Mouse (Mus musculus) gastrocnemius, postnatal 10 days (tissue): Measurements from ENCODE around the gene Sele. TPM values are rescaled to one million over a fixed set of nuclear protein-coding genes. Genes with fewer than 3 reads are reported as not detected.
A peak's percentile ranks its signal among the peaks of the same experiment; 100 is the strongest.
"Not testable (repeated sequence)": the region's sequence is repeated elsewhere in the genome, so short reads cannot be mapped to it uniquely, and the experiment has no call there.

Source experiments
- DNase-seq: peaks from one replicate; pipeline ENCODE4 v3.0.0; 2021; ENCODE audit warnings: mixed read lengths
- long read RNA-seq, 2 experiments: library from polyadenylated mRNA; stranded (forward); transcript quantifications; one replicate each; pipeline ENCODE4 v2.0.0; 2021
- total RNA-seq, 2 experiments: library from RNA; stranded (reverse); gene quantifications; 2 replicates each; pipeline ENCODE4 v1.2.3; 2021

Sele gene
- total RNA-seq, result not detected
- long read RNA-seq, experiment 1, result 0 reads
- long read RNA-seq, experiment 2, result 0 reads

GRCm38 (mm10) chr1:164047934-164048333 is at the start of gene Sele:
Gene Sele (plus strand): TSS chr1:164048234.
- DNase-seq, result no peak

GRCm38 (mm10) chr1:164001831-164002452 is 46.1 kb upstream of the Sele start:
- DNase-seq, result no peak

DNA sequence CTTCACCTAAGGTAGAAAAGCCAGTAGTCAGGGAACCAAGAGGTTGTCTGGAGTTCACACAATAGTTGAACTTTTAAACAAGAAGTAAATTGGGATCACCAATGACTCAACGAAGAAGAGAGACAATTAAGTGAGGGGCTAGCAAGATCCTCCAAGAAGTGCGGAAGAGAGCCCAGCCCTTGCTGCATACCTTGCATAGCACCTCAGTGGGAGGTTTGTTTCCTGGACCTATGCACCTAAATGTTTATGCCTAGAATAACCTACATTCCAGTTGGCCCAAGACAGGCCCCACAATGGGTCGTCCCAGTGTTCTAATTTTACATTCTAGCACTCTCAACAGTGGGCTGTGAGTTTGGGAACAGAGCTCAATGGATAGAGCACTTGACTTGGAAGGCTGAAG is 43.7 kb upstream of the Sele start:
- DNase-seq, result no peak

GRCm38 (mm10) chr1:164009235-164009634 is 38.8 kb upstream of the Sele start:
- peak; percentile 9 for DNase-seq

DNA sequence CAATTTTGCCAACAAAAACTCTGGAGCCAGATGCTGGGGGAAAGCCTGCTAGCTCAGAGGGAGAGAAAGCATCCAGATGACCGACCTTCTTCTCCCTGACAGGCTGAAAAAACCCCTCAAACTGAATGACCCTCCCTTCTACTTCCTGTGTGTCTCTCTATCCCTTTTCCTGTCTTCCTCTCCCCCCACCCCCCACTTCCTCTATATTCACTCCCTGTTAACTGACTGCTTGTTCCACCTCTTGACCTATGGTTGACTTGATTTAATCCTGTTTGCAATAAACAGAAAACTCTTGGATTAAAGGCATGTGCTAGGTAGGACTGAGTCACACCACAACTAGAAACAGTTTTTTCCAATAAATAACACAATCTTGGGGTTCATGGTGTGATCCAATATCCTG is 33.4 kb upstream of the Sele start:
- DNase-seq, result no peak

- DNase-seq, result no peak
These were observed 29.7 kb upstream of the Sele start for GRCm38 (mm10) chr1:164018221-164018896.

- no peak for DNase-seq
These were observed 28.2 kb upstream of the Sele start for GRCm38 (mm10) chr1:164019789-164020188.

DNA sequence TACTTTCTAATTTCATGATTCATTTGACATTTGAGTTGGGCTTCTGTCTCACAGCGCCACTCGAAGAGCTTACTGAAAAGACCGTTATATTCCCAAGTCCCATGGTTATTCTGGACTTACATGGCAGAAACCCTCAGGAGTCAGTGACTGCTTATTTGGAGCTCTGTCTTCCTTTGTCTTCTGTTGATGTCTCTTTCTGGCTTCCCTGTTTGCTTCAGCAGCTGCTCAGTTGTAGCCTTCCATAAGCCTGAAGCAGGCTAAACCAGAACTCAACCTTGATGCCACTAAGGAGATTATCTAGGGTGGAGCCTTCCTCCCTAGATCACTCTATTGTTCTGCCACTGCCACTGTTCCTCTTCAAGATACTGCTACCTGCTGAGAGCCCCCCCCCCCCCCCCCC is 27.3 kb upstream of the Sele start:
- DNase-seq, result not testable (repeated sequence)

- not testable (repeated sequence) for DNase-seq
These were observed 25.9 kb upstream of the Sele start for GRCm38 (mm10) chr1:164022106-164022505.

DNA sequence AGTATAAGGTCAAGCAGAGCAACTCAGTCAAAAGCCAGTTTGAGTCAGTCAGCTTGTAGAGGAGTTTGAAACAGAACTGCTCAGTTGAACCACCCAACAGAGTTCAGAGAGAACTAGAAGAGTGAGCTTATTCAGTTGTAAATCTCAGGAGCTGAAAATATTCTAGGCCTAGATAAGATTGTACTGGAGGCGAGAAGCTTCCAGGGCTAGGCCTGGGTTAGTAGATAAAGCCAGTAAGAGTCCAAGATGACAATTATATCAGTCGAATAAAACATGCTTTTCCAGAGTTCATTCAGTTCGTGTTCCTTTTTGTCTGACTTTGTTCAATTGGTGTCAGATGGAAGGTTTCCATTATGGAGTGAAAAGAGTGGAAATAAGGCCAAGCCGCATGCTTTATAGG is 22.3 kb upstream of the Sele start:
- DNase-seq, result no peak

DNA sequence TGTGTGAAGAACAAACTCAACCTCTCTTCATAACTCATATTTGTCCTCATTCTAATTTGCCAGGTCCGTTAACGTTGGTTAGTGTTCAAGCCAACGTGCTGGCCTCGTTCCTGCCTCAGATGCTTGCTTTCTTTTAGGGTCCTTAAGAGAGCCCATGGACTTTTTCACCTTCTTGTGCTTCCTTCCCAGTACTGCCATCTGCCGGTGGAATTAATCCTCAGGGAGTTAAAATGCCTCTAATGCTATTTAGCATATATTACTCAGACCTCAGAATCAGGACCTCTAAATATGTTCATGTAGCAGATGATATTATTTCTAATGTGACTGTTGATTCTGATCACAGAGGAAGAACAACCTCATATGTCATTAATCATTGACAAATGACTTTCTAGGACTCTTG is 20.6 kb upstream of the Sele start:
- no peak for DNase-seq

DNA sequence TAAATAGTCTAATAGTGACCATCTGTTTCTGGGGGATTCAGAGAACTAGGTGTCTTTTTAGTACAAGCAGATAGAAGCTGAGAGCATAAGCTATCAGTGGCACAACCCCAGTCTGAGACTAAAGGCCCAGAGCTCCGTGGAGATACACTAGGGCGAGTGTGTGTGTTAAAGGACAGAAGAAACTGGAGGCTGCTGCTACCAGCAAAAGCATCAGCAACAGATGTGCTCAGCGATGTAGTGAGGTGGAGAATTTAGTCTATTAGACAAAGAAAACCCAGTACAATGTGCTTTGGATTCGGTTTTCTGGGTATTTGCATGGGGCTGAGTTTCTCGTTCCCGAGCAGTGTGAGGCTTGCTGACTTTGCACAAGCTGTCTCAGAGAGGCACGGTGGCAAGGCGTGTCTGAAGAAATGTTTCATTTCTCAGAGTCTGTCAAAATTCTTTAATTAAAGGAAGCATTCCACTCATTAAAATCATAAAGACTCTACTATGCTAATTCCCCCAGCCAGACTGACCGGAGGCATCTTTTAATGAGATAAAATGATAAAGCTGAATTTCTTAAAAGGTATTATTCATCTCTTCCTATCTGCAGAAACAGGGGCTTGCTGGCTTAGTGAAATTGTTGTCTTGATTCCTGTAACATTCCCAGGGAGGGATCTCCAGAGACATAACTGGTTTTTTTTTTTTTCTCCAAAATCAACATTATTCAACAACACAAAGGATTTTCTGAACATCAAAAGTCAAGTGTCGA is 7.5 kb upstream of the Sele start:
- DNase-seq, result no peak

- no peak for DNase-seq
These were observed 4.5 kb upstream of the Sele start for GRCm38 (mm10) chr1:164043549-164043948.

GRCm38 (mm10) chr1:164053561-164053960 is 5.5 kb downstream of the Sele start:
- DNase-seq, result no peak

GRCm38 (mm10) chr1:164054800-164055199 is 6.8 kb downstream of the Sele start:
- no peak for DNase-seq

DNA sequence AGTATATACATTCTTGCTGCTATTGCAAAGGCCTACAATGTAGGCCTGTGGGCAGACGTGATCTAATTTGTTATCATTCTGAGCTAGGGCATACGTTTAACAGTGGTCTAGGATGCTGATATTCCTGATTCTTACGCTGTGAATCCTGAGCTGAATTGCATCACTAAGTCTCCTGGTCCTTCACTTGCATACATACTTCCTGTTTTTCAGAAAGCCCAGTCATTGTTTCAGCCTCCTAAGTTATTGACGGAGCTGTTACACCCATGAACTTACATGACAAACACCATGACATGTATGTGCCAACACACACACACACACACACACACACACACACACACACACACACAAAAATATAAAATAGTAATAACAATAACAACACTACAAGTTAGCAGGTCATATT is 12.0 kb downstream of the Sele start:
- no peak for DNase-seq

DNA sequence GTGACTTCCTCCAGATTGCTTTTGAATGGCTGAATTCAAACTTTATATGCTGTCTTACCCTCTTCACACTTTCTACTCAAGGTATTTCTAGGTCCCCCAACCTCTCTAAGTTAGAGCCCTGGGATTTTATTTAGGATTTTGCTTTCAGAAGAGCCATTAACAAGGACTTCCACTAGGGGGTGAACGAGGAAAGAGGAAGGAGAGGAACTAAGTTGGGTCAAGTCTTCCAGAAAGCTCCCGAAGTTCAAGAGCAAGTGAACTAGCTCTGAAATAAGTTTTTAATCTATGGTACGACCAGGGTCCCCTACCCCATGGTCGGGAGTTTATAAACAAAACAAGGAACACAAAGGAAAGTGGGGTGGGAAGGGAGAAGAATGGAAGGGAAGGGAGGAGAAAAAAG is 13.2 kb downstream of the Sele start:
- DNase-seq, result no peak

DNA sequence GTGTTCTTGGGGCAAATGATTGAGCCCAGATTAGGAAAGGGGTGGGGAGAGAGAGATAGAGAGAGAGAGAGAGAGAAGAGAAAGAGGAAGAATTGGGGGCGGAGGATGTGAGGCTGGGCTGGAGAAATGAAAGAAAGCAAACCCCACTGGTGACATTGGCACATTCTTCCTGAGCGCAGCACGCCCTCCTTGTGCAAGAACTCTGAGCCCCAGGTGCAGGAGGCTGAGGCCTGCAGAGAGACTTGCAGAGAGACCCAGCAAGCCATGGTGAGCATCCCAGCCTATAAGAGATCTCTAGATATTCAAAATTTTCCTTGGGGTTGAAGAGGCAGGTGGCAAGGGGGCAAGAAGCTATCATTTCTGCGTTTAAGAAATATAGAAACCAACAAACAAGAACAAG is 13.9 kb downstream of the Sele start, which contains the start of gene Sell:
Gene Sell (plus strand): TSS at position 58 of the 400 bp plus-strand sequence.
- no peak for DNase-seq

DNA sequence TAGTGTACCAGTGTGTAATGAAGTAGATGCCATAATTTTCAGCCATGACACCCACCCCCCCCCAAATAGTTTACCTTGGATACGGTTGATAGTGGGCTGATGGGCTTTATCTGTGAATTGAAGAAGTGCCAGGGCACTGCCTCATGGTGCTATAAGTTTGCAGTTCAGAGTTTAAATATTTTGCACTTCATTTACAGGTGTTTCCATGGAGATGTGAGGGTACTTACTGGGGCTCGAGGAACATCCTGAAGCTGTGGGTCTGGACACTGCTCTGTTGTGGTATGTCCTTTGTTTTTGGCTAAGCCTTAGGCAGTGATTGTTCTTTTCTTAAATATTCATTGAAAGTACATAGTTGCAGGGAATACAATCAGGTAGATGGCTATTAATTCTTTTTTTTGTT is 14.8 kb downstream of the Sele start:
- no peak for DNase-seq

GRCm38 (mm10) chr1:164063745-164064144 is 15.7 kb downstream of the Sele start:
- DNase-seq, result no peak

GRCm38 (mm10) chr1:164069261-164069660 is 21.2 kb downstream of the Sele start:
- no peak for DNase-seq

DNA sequence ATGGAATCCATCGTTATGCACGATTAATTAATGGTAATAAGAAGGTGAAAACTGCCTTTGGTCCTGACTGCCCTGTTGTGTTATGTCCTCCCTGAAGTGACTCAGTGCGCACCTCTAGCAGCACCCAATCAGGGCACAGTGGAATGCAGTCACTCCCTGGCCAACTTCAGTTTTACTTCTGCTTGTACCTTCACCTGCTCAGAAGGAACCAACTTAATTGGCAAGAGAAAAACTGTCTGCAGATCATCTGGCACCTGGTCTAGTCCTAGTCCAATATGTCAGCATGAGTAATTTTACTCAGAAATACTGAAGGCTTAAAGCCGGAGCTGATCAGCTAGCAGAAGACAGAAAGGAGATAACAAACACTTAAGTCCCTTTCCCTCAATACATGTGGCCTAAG is 22.4 kb downstream of the Sele start:
- DNase-seq, result no peak

- no peak for DNase-seq
These were observed 23.1 kb downstream of the Sele start for GRCm38 (mm10) chr1:164071111-164071510.
